ENCODE assay signal across 24 mouse cellular contexts in the genomic region with DNA sequence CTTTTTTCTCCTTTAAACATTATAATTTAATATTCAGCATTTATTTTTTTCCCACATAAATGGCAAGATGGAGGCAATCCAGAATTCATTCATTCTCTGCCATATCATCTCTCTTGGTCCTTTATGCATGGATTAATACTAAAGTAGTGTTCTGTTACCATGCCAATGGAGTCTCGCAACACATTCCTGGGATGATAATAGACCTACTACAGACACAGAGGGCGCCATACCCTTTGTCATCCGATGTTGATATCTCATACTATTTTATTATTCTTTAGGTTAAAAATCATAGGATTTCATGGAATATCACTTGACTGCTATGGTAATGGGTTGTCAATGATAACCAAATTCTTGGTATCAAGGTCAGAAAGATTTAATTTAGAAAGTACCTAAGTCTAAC.
DNase-seq lines count a peak whose midpoint lies in the region; ATAC-seq and TF ChIP-seq lines count a peak whose summit lies in the region.
"Had no signal": no experiment of that assay in that cellular context is flagged by ENCODE, and none has a peak within 500 bp of the region (broad histone marks: within the 10 kb centered on the region; RNA-seq: fewer than 3 reads in every experiment).

No protein-coding gene starts in this region.

- ATAC-seq in forebrain, embryonic 14.5 days, result no peak
- no peak for ATAC-seq in forebrain, embryonic 13.5 days
- ATAC-seq in hindbrain, postnatal 0 days, result no peak
- ATAC-seq in hindbrain, embryonic 12.5 days (ENCODE audit: low FRiP score), result no peak
- ATAC-seq in midbrain, embryonic 12.5 days (ENCODE audit: low FRiP score, low read depth), result no peak
- ATAC-seq: intestine, postnatal 0 days had no signal

- H3K4me2 ChIP-seq in forebrain, embryonic 14.5 days (ENCODE audit: low read length), result no peak overlapping the region
- H3K4me2 ChIP-seq in forebrain, embryonic 13.5 days, result no peak overlapping the region
- H3K4me2 ChIP-seq in hindbrain, postnatal 0 days (ENCODE audit: low read depth, low read length), result no peak overlapping the region
- no peak overlapping the region for H3K4me2 ChIP-seq in hindbrain, embryonic 12.5 days (replicated peaks)
- no peak overlapping the region for H3K4me2 ChIP-seq in midbrain, embryonic 12.5 days (replicated peaks)
- H3K4me2 ChIP-seq: liver, embryonic 15.5 days had no signal

- H3K9ac ChIP-seq in forebrain, embryonic 14.5 days (ENCODE audit: low read length), result no peak overlapping the region
- H3K9ac ChIP-seq in forebrain, embryonic 13.5 days, result no peak overlapping the region
- H3K9ac ChIP-seq in hindbrain, postnatal 0 days (replicated peaks; ENCODE audit: low read length), result no peak overlapping the region
- no peak overlapping the region for H3K9ac ChIP-seq in hindbrain, embryonic 12.5 days
- no peak overlapping the region for H3K9ac ChIP-seq in midbrain, embryonic 12.5 days (replicated peaks)
- H3K9ac ChIP-seq: kidney, embryonic 15.5 days; liver, embryonic 15.5 days; lung, embryonic 15.5 days had no signal

- no peak overlapping the region for H3K4me3 ChIP-seq in forebrain, embryonic 14.5 days (ENCODE audit: low read depth, low read length)
- H3K4me3 ChIP-seq in forebrain, embryonic 13.5 days, result no peak overlapping the region
- H3K4me3 ChIP-seq in hindbrain, postnatal 0 days (ENCODE audit: low read length), result no peak overlapping the region
- H3K4me3 ChIP-seq in hindbrain, embryonic 12.5 days, result no peak overlapping the region
- H3K4me3 ChIP-seq in midbrain, embryonic 12.5 days, result no peak overlapping the region
- H3K4me3 ChIP-seq: heart, adult 2 months; liver, embryonic 15.5 days; lung, embryonic 15.5 days; megakaryocyte, embryonic 14.5 days; neural tube, embryonic 12.5 days had no signal

- peak; percentile 49 for DNase-seq in forebrain, embryonic 14.5 days (ENCODE audit: low spot score)
- peak; percentile 3 for DNase-seq in hindbrain, postnatal 0 days (ENCODE audit: low spot score)
- DNase-seq in right cerebral cortex, adult 18-20 months, result no peak
- no peak for DNase-seq in kidney, postnatal 14 days
- DNase-seq: adrenal gland, adult 2 months; cerebellum, adult 18-20 months; cerebellum, postnatal 36 days; gastrocnemius, postnatal 25 days; heart, adult 2 months; layer of hippocampus, adult 9-11 months; left cerebral cortex, postnatal 4 days; liver; lung, postnatal 36 days; right cerebral cortex, postnatal 4 days; thymus, postnatal 14 days had no signal

- 0 out of 2 replicates have a peak, but pooled peaks have one; percentile 8 for TF ChIP-seq CTCF in hindbrain, postnatal 0 days (IDR thresholded peaks at IDR 0.05; ENCODE audit: low read depth)

- 65% methylated on average over 3 of the region's 3 CpGs for WGBS in forebrain, embryonic 14.5 days
- WGBS in forebrain, embryonic 13.5 days, result 58% methylated on average over 3 of the region's 3 CpGs
- 47% methylated on average over 3 of the region's 3 CpGs for WGBS in hindbrain, postnatal 0 days
- WGBS in hindbrain, embryonic 12.5 days, result 62% methylated on average over 3 of the region's 3 CpGs
- 42% methylated on average over 3 of the region's 3 CpGs for WGBS in midbrain, embryonic 12.5 days

- H3K4me1 ChIP-seq in forebrain, embryonic 14.5 days (ENCODE audit: control insufficient read depth, insufficient read depth, low read length), result peaks cover 16% of the 10 kb centered on the region; the same call in 1 of the 2 replicates
- peaks cover 11% of the 10 kb centered on the region for H3K4me1 ChIP-seq in forebrain, embryonic 13.5 days
- no peaks in the 10 kb centered on the region for H3K4me1 ChIP-seq in hindbrain, postnatal 0 days (ENCODE audit: insufficient read depth, low read length)
- H3K4me1 ChIP-seq in hindbrain, embryonic 12.5 days, result peaks cover 11% of the 10 kb centered on the region
- H3K4me1 ChIP-seq in midbrain, embryonic 12.5 days, result peaks cover 22% of the 10 kb centered on the region
- H3K4me1 ChIP-seq: liver, embryonic 15.5 days; megakaryocyte, embryonic 14.5 days had no signal

- no peak overlapping the region for H3K27ac ChIP-seq in forebrain, embryonic 14.5 days (ENCODE audit: low read depth, low read length)
- H3K27ac ChIP-seq in forebrain, embryonic 13.5 days, result no peak overlapping the region; the same call in 1 of the 2 replicates
- H3K27ac ChIP-seq in hindbrain, postnatal 0 days, result no peak overlapping the region
- H3K27ac ChIP-seq in hindbrain, embryonic 12.5 days, result no peak overlapping the region
- H3K27ac ChIP-seq in midbrain, embryonic 12.5 days (replicated peaks), result peak overlapping the region; percentile 69
- H3K27ac ChIP-seq: heart, adult 2 months; liver, embryonic 15.5 days; lung, embryonic 15.5 days had no signal

- no peaks in the 10 kb centered on the region for H3K27me3 ChIP-seq in forebrain, embryonic 14.5 days (replicated peaks; ENCODE audit: control insufficient read depth, insufficient read depth, low read length)
- H3K27me3 ChIP-seq in forebrain, embryonic 13.5 days, result no peaks in the 10 kb centered on the region
- H3K27me3 ChIP-seq in hindbrain, postnatal 0 days (ENCODE audit: insufficient read depth, low read length), result no peaks in the 10 kb centered on the region
- H3K27me3 ChIP-seq in hindbrain, embryonic 12.5 days, result no peaks in the 10 kb centered on the region
- no peaks in the 10 kb centered on the region for H3K27me3 ChIP-seq in midbrain, embryonic 12.5 days
- H3K27me3 ChIP-seq: kidney, embryonic 15.5 days; liver, embryonic 15.5 days; lung, embryonic 15.5 days; megakaryocyte, embryonic 14.5 days; neural tube, embryonic 12.5 days had no signal

- H3K9me3 ChIP-seq in forebrain, embryonic 14.5 days (replicated peaks; ENCODE audit: control insufficient read depth, low read length), result no peaks in the 10 kb centered on the region
- H3K9me3 ChIP-seq in forebrain, embryonic 13.5 days (replicated peaks), result no peaks in the 10 kb centered on the region
- H3K9me3 ChIP-seq in hindbrain, postnatal 0 days (ENCODE audit: low read length), result no peaks in the 10 kb centered on the region
- no peaks in the 10 kb centered on the region for H3K9me3 ChIP-seq in hindbrain, embryonic 12.5 days (replicated peaks)
- H3K9me3 ChIP-seq in midbrain, embryonic 12.5 days, result no peaks in the 10 kb centered on the region
- H3K9me3 ChIP-seq: kidney, embryonic 15.5 days; liver, embryonic 15.5 days; lung, embryonic 15.5 days; megakaryocyte, embryonic 14.5 days; neural tube, embryonic 12.5 days had no signal

- H3K36me3 ChIP-seq in forebrain, embryonic 14.5 days (ENCODE audit: control insufficient read depth, insufficient read depth, low read length), result no peaks in the 10 kb centered on the region
- H3K36me3 ChIP-seq in forebrain, embryonic 13.5 days (ENCODE audit: poor library complexity, severe bottlenecking), result no peaks in the 10 kb centered on the region
- H3K36me3 ChIP-seq in hindbrain, postnatal 0 days (ENCODE audit: insufficient read depth, low read length), result no peaks in the 10 kb centered on the region
- H3K36me3 ChIP-seq in hindbrain, embryonic 12.5 days, result no peaks in the 10 kb centered on the region
- H3K36me3 ChIP-seq in midbrain, embryonic 12.5 days, result no peaks in the 10 kb centered on the region
- H3K36me3 ChIP-seq: kidney, embryonic 15.5 days; liver, embryonic 15.5 days; lung, embryonic 15.5 days; neural tube, embryonic 12.5 days had no signal

Comparison
In these comparisons a context has a peak if more than half of its experiments do, and no peak if none do; other contexts are left out.
1. DNase-seq: peak in forebrain, embryonic 14.5 days (single experiment) and hindbrain, postnatal 0 days (single experiment); none in right cerebral cortex, adult 18-20 months (single experiment) and kidney, postnatal 14 days (single experiment).